Mouse (Mus musculus): ENCODE data around the gene Agap2.

GRCm38 (mm10) chr10:127069281-127070189 lies 5.5 kb upstream of the Agap2 start:
- TF ChIP-seq CTCF (IDR thresholded peaks at IDR 0.05; ENCODE audit: low read depth, low read length), result no peak
- TF ChIP-seq POLR2A (IDR thresholded peaks at IDR 0.05; ENCODE audit: insufficient read depth, low read length), result no peak

Measured in ES-Bruce4 (cell line).